Mouse (Mus musculus): ENCODE measurements at regions not wholly inside any gene's neighbourhood (a gene's known extent, or its start where the extent isn't known, plus 50 kb on each side); places are given as distances from the start of the nearest gene placed in this dataset.
"Not testable (repeated sequence)": the region's sequence is repeated elsewhere in the genome, so short reads cannot be mapped to it uniquely, and the experiment has no call there.

DNA sequence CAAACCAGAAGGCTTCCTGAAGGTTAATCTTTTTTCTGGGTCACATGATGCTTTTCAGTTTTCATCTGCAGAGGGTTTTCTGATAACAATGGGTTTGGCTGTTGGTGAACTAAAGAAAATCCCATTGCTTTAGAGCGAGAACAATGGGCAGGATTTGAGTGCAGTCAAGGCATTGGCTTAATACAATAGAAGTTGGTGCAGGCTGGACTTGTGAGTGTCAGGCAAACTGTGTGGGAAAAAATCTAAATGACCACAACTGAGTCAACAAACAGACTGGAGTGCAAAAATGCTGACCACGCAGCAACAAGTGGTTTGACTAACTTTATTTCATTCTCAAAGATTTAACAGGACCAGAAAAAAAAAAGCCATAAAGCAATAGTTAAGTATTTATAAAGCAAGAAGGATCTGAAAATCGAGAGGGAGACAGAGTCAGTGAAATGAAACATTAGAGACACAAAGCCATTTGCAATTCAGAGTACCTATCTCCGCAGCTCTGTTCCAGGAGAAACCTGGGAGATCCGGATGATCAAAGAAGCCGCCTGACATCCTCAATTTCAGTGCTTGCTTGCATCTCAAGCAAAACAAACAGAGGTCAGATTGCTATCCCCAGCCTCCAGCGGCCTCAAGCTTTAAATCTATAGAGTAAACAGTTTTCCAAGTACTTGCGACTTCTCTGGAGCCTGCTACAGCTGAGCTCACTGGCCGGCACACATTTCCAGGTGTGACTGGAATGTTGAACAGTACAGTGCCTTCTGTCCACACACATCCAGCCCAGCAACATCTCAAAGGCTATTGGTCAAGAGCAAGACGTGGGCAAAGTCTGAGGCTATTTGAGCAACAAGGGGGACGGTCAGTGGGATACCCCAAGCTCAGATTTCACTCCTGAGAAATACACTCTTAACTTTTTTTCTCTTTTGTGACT lies 229.5 kb upstream of the Arglu1 start:
- DNase-seq (ENCODE audit: low spot score in 2 of 2), result no peak

DNA sequence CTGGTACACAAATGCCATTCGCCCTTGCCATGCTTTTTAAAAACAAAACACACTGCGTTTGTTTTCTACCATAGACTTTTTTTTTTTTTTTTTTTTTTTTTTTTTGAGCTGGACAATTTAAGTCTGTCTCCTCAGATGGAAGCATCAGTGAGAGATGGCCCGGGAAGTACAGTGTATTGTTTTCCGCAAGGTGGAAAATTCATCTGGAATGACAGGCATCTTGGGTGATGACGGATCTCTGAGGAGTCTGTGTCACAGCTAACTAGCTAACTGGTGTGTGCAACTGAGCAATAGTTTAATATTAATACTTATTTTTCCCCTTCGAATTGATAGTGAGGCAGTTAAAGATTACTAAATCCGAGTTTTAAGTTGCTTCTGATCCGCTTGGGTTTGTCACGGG lies 228.7 kb upstream of the Arglu1 start:
- DNase-seq (ENCODE audit: low spot score in 2 of 2), result no peak

DNA sequence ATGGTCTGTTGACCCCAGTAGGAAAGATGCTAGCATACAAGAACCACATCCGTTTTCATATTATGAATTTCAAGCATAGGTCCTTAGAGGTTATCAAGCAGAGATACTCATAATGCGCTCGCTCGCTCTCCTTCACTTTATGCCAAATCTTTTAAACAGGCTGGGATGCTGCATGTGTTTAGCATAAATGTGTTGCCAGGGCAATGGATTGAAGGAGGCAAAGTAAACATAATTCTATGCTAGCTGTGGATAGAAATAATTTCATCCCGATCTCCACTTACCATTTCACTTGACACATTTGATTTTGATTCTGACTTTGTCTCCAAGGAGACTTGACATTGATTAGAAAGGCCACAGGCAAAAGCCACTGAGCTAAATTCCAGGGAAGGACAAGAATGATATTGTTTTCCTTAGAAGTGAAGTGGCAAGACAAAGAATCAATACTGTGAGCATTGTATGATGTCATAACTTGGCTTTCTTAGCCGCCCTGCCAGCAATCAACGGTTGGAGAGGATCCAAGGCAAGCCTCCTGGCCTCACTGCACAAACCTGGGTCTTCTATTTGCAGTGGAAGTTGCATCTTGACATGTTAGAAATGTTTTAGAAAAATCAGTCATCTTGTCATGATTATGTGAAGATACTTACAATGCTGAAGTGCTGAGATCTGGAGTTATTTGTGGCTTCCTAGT lies 217.3 kb upstream of the Arglu1 start:
- no peak for DNase-seq (ENCODE audit: low spot score in 2 of 2)

DNA sequence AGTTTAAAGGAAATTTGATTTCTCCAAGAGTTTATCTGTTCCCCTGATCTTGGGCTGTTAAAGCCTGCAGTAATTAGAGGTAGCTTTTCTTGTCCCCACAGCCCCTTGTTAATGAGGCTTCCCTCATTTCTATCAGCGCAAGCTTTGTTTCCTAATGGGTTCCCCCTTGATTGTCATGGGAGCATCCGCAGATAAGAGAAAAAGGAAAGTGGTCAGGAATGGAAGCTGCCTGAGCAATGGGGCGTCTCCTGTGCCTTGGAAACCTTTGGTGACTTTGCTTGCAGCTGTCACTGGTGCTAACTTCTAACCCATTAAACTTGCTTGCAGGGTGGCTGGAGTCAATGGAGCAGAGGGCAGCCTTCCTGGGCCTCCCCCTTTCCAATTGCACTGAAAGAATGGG lies 202.7 kb upstream of the Arglu1 start:
- DNase-seq (ENCODE audit: low spot score in 2 of 2), result no peak

DNA sequence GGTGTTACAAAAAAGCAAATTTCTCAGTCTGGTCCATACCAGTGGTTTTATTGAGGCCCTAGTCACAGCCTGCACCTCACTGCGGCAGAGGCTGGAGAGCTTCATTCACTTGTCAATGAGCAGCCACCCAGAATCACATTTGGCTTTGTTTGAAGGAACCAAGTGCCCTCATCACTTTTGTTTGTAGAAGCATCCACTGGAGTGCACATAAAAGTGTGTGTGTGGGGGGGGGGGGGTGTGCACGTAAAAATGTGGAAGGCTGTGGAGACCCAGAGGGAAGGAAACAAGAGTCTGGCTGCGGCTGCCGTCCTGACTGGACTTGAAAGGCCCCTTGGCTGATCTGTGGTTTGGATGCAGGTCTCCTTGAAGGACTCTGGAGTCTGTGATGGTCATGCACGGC lies 187.0 kb upstream of the Arglu1 start:
- no peak for DNase-seq (ENCODE audit: low spot score in 2 of 2)

DNA sequence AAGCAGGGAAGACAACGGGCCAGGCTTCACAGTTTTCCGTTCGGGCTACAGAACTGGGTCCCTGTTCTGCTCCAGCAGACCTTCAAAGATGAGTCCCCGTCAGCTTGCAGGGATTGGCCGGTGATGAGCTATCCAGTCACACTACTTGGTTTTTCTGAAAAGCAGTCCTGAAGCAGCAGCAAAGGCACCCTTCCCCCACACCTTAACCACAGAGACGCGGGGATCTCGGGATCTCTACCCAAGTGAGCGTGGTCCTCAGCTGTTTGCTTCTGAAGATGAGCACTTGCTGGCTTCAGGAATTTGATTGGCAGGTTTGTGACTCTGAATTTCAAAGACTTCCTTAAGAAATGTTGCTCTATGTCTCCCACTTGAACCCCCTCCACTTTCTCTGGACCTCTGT lies 186.6 kb upstream of the Arglu1 start:
- no peak for DNase-seq (ENCODE audit: low spot score in 2 of 2)

DNA sequence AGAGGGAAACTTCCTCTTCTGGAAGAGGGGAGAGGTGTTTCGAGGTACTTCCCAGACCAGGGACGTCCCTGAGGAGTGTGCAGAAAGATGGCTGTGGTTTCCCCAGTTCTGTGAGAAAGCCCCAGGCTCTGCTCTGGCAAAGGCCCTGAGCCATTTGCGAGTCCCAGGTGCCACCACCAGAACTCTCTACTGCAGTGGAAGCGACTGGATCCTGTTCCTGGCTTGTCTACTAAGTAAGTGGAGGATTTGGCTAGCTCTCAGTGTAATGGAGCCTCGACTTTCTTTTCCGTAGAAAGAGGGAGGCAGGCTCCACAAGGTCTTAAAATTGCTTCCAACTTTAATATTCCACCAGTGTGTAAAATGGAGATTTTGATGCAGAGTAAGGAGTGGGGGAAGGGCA lies 186.1 kb upstream of the Arglu1 start:
- no peak for DNase-seq (ENCODE audit: low spot score in 2 of 2)

DNA sequence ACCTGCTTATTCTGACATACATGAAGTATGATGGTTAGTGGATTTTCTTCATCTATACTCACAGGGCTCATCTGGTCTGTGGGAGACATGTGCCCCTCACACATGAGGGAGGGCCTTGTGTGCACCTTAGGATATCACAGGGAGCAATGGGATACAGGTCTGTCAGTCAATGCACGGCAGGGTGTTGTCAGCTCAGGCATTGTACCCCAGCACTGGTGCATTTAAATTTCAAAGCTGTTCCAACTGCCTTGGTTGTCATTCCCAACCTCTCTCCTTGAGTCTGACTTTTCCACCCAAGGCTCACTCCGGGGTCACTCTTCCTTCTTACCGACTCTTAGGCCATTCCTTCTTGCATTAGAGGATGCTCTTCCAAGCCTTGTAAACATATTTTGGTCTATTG lies 181.6 kb upstream of the Arglu1 start:
- DNase-seq (ENCODE audit: low spot score in 2 of 2), result no peak

DNA sequence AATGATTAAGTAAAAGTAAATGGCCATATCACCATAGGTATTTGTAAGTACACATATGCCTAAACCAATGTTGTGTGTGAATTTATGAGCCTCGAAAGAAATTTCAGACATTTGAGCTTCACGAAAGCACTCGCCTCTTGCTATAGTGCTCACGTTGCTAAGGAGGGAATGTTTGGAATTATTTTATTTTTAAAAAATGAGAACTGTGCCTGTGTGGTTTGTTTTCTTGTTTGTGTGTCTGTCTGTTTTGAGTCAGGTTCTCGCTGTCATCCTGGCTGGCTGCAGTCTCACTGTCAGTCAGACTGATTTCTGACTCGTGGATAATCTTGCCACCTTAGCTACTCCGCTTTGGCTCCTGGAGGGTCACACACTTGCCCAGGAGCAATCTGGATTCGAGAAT lies 180.7 kb upstream of the Arglu1 start:
- DNase-seq (ENCODE audit: low spot score in 2 of 2), result no peak

DNA sequence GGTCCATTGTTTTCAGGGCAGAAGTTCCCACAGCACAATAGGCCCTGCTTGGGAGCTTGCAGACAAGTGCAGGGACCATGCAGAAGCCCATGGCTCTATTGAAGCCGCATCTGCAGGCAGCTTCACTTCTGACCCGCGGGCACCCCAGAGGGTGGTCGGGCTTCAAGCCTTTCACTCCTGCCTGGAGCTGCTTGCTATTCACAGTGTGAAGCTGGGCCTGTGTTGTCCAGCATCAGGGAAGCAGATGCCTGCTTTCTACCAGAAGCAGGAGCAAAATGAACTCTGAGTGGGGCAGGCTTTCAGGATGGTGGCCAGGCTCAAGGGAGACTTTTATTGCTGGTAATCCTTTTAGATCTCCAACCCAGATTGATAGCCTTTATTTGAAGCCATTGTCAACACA lies 180.2 kb upstream of the Arglu1 start:
- no peak for DNase-seq (ENCODE audit: low spot score in 2 of 2)

DNA sequence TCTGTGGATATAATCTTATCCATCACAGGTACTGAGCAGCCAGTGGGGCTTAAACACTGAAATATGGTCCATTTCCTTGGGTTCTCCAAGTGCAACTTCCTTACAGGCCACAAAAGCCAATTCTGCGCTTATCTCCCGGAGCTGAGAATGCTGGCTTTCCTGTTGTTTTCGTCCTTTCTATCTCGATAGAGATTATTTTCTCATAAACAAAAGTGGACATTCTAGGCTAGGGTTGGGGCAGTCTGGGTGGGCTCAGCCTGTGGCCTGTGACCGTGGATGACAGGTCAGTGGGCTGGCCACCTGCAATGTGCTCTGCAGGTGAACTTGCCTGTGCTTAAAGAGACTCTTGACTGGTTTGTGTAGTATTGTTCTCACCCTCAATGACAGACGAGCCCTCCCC lies 179.0 kb upstream of the Arglu1 start:
- no peak for DNase-seq (ENCODE audit: low spot score in 2 of 2)

DNA sequence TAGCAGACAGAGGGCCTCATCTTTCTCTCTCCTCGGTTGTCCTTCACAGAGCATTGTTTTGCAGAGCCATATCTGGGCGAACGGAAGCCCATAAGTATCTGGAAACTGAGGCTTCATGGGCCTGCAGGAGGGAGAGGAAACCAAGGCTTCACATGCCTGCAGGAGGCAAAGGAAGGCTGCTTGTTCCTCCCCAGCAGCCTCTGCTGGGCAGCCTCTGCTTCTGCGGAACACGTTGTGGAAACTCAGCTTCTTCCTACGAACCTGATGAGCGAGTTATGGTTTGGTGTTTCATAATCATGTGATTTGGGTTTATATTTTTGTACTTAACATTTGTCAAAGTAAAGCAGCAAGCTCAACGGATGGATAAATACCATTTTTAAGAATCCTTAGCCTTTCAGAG lies 177.6 kb upstream of the Arglu1 start:
- DNase-seq (ENCODE audit: low spot score in 2 of 2), result peak in 1 of 2 experiments; percentile 26

DNA sequence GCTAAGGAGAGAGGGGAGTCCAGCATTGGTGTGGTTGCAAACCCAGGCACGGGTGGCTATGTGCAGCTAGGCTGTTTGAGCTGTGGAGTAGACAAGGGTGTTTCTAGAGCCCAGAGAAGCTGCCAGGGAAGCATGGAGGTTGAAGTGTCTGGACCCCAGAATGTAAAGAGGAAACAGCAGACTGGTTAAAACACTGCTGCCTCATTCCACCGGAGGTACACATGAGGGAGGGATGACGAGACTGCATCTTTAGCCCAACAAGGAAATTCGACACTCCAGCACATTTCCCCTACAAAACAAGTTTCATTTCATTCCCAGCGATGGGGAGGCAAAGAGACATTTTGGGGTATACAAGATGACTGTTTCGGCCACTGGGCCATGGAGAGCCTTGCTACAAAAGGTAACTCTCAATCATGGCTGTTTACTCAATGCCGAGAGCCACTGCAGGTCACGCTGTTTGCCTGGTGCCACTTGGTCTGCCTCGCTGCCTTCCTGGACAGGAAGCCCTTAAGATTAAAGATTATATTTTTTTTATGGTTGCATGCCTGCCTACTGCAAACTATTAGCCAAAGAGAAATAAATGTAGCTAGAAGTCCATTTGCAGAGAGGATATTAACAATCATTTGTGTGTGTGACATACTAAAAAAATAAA lies 176.9 kb upstream of the Arglu1 start:
- no peak for DNase-seq (ENCODE audit: low spot score in 2 of 2)

DNA sequence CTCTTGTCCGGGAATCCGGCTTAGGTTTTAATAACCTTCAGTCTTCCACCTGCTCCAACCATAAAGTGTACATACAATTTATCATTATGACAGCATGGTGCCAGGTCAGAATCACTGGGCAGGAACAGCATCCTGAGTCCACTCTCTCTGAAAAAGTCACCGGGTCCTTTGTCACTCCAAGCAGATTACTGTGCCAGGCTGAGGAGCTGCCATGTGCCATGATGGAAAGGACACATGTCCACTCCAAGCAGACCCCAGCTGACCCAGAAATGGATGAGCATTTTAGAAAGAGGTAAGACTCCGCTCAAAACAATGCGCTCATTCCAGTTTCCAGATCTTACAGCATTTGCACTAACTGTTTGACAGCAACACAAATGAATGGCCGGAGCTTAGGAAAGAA lies 172.4 kb upstream of the Arglu1 start:
- no peak for DNase-seq (ENCODE audit: low spot score in 2 of 2)

DNA sequence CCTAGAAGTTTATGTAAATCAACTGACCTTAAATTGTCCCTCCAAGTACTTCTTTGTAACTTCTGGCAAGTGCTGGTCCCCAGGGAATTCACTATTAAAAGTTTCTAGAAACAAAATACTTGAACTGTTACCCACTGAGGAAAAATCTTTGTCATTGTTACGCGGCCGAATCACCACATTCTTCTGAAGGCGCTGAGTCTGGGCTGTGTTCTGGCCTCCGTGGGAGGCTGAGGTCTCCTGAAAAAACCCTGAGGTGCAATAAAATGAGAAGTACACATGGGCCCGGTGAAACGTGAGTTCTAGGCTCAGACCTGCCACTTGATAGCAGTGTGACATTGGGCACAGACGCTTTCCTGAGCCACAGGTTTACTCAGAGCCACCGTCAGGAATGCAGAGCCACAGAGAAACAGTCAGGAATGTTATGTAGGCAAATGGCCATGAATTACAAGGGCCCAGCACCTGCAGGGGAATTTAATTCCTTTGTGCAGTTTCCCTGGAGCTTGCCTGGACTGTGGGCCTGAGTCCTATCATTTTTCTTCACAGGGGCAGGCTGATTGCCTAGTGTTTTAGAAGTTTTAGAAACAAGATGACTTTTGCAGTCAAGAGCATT lies 171.1 kb upstream of the Arglu1 start:
- DNase-seq (ENCODE audit: low spot score in 2 of 2), result no peak

DNA sequence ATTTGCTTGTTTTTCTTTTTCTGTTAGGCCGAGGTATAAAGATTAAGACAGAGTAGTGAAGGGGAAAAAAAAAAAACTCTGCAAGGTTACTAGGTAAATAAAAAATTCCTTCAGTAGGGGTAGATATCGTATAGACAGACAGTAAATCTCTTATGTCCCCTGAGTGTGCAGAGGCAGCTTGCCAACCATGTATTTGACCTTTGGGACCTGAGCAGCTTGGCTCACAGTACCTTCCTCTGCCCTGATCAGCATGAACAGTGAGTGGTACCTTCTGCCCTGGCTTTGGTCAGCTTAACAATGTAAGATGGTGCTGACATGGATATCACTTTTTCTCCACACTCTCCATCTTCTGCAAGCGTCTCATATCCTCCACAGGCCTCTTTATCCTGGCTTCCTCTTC lies 168.3 kb upstream of the Arglu1 start:
- no peak for DNase-seq (ENCODE audit: low spot score in 2 of 2)

DNA sequence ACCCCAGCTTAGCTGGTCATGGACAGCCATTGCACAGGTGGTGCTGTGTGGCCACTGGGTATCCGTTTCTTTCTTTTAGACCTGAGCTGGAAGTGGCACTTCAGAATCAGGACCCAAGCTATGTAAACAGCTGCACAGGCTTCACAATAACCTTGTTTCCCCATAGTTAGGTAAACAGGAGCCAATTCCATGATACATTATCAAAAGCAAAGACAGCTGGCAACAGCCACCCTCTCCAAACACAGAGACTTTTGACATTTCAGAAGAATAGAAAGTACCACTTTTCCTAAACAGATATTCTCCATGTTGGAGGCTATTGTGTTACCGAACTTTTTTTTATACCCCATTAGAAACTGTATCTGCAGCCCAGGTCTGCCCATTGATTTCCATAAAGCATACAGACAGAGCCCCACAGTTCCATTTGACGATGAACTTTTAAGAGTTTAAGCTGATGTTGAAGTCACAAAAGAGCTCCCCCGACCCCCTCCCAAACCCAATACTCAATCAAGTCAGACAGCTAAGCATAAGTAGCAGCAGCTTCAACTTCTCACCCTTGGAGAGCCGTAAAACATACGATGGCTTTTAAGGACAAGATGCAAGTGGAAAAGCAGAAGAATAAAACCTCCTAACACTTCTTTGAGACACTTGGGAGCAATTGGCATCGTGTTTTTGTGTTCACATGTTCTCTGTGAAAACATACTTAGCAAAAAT lies 162.5 kb upstream of the Arglu1 start:
- no peak for DNase-seq (ENCODE audit: low spot score in 2 of 2)

DNA sequence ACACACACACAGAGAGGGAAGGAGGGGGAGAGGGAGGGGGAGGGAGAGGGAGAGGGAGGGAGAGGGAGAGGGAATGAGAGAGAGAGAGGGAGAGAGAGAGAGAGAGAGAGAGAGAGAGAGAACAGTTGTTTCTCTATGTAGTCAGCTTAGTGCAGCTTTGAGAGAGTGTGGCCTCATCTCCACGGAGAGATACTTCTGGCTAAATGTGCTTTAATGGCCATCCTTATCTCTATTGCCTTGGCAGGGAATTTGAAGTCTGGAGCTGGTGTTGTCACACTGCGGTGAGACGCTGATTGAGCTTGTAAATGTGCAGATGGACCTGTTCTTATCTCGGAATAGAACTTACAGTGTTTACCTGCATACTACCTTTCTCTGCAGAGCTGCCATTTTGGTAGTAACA lies 160.9 kb upstream of the Arglu1 start:
- DNase-seq (ENCODE audit: low spot score in 2 of 2), result no peak

DNA sequence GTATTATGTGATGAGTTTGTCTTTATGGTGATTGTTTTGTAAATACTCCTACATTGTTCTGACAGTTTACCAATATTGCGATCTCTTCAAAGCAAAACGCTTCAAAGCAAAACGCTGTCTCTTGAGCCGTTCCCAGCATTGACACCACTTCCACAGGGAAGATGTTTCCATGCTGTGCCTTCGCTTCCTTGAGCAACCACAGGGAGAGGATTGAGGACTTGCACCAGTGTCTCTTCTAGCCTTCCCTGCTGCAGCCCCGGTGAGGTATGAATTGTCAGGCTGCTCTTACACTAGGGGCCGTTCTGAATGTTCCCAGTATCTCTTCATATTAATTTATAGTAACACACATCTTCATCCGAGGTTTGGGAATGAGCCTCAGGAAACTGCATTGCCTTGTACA lies 160.4 kb upstream of the Arglu1 start:
- no peak for DNase-seq (ENCODE audit: low spot score in 2 of 2)

DNA sequence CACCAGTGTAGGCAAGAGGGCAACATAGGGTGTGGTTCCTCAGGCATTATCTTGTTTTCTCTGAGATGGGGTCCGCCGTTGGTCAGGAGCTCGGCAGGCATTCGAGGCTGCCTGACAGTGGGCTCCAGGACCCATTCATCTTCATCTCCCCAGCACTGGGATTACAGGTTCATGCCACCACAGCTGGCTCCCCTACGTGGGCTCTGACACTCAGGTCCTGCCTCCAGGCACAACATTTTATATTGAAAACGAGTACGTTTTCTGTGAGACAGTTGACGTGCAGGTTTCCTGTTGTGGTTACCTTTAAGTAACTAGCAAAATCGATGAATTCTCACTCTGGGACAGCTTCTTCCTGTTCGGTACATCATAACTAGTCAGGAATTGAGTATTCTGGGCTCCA lies 157.3 kb upstream of the Arglu1 start:
- no peak for DNase-seq (ENCODE audit: low spot score in 2 of 2)

DNA sequence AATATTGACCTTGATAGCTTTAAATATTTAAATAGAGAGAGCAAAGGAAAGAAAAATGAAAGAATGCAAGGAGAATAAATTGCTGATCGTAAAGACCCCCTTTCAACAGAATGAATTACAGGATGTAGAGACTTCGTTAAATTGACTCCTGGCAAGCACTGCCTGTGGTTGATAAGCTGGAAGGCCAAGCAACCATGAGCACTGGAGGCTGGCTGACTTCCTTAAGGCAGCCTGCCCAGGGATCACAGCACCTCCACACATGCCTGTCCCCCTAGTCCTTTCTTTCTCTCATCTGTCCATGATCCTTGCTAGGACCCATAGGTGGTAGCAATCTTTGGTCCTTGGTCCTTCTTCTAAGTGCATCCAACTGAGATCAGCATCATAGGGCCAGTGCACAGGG lies 152.0 kb upstream of the Arglu1 start:
- DNase-seq (ENCODE audit: low spot score in 2 of 2), result no peak

DNA sequence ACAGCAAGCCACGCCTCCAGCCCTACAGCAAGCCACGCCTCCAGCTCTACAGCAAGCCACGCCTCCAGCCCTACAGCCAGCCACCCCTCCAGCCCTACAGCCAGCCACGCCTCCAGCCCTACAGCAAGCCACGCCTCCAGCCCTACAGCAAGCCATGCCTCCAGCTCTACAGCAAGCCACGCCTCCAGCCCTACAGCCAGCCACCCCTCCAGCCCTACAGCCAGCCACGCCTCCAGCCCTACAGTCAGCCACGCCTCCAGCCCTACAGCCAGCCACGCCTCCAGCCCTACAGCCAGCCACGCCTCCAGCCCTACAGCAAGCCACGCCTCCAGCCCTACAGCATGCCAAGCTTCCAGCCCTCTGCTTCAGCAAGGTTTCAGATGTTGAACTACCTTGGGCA lies 145.8 kb upstream of the Arglu1 start:
- not testable (repeated sequence) for DNase-seq (ENCODE audit: low spot score in 2 of 2)
